Mouse (Mus musculus) embryonic fibroblast, embryonic 13.5 days (primary cell): ENCODE measurements at regions not wholly inside any gene's neighbourhood (a gene's known extent, or its start where the extent isn't known, plus 50 kb on each side); places are given as distances from the start of the nearest gene placed in this dataset.

ENCODE experiments used
- H3K27ac ChIP-seq: 2 replicates; pipeline ENCODE4 v1.5.1; 2012; ENCODE audit warnings: low read length, control low read depth, inconsistent platforms; ENCODE audit not compliant: insufficient read depth
- H3K4me1 ChIP-seq: 2 replicates; pipeline ENCODE4 v1.6.1; 2011; ENCODE audit warnings: low read length; ENCODE audit not compliant: control insufficient read depth, insufficient read depth
- H3K4me3 ChIP-seq: 2 replicates; pipeline ENCODE4 v1.5.1; 2011; ENCODE audit warnings: mild to moderate bottlenecking, control low read depth, low read length; ENCODE audit not compliant: insufficient read depth
- CTCF ChIP-seq: IDR thresholded peaks from 2 replicates; pipeline ENCODE4 v1.5.1; 2011; ENCODE audit warnings: mild to moderate bottlenecking, control low read depth, low read length, moderate library complexity, borderline replicate concordance; ENCODE audit not compliant: insufficient read depth
- POLR2A ChIP-seq: IDR thresholded peaks from 2 replicates; pipeline ENCODE4 v1.6.1; 2011; ENCODE audit warnings: low read depth, mild to moderate bottlenecking, control low read depth, low read length, moderate library complexity

DNA sequence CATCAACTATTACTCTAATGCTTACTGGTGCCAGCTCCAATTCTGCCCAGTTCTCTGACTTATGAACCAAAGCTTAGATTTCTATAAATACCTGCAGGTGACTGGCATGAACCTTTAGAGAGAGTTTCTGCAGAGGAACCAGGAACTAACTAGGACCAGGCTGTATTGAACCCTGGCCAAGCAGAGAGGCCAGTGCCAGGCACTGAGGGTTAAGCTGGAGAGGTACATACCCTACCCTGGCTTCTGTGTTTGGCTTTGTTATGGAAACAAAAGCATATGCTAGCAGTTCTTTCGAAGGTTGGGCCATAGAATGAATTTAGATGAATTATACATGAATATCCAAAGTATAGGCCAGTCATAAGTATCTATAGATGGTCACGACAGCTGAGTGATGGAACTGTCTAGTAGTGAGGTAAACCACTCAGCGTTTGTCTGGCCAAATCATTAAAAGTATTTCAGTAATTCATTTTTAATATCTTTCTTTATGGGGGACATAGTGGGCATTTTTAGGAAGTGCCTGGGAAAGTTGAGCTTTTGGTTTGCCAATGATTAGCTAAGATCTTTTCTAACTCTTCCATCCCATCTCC, 107.0 kb downstream of the Slc4a3 start:
- Histone ChIP-seq H3K4me1 (no peaks in the 10 kb centered on the region), H3K4me3 (no peak overlapping the region), H3K27ac (no peak overlapping the region)
- TF ChIP-seq POLR2A (no peak), CTCF (no peak)

GRCm38 (mm10) chr1:75653671-75654076, 107.6 kb downstream of the Slc4a3 start:
- Histone ChIP-seq H3K4me1 (no peaks in the 10 kb centered on the region), H3K27ac (no peak overlapping the region), H3K4me3 (no peak overlapping the region)
- TF ChIP-seq CTCF (peak; percentile 63), POLR2A (no peak)

DNA sequence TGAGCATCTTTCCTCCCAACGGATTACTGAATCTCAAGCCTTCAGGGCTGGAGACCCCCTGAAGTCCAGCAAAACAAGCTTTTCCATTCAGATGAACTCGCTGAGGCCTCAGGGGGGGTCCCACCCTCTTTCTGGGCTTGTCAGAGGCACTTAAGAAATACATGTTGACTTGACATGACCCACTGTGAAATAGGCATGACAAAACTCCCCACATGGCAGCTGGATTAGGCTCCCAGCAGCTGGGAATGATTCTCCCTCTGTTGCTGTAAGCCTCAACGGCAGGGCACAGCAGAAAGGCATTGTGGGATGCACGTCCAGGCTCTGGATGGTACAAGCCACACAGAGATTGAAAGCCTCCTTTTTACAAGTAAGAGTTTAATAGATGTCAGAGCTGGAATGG, 110.5 kb downstream of the Slc4a3 start:
- no peak for TF ChIP-seq POLR2A
- TF ChIP-seq CTCF = no peak
- no peak overlapping the region for H3K4me3 ChIP-seq
- H3K4me1 ChIP-seq = no peaks in the 10 kb centered on the region
- no peak overlapping the region for H3K27ac ChIP-seq

- no peak overlapping the region for H3K27ac ChIP-seq
- TF ChIP-seq POLR2A (no peak), CTCF (no peak)
- peaks cover 2% of the 10 kb centered on the region for H3K4me1 ChIP-seq
- no peak overlapping the region for H3K4me3 ChIP-seq
Observed at GRCm38 (mm10) chr1:75660336-75661100, 114.5 kb downstream of the Slc4a3 start.

DNA sequence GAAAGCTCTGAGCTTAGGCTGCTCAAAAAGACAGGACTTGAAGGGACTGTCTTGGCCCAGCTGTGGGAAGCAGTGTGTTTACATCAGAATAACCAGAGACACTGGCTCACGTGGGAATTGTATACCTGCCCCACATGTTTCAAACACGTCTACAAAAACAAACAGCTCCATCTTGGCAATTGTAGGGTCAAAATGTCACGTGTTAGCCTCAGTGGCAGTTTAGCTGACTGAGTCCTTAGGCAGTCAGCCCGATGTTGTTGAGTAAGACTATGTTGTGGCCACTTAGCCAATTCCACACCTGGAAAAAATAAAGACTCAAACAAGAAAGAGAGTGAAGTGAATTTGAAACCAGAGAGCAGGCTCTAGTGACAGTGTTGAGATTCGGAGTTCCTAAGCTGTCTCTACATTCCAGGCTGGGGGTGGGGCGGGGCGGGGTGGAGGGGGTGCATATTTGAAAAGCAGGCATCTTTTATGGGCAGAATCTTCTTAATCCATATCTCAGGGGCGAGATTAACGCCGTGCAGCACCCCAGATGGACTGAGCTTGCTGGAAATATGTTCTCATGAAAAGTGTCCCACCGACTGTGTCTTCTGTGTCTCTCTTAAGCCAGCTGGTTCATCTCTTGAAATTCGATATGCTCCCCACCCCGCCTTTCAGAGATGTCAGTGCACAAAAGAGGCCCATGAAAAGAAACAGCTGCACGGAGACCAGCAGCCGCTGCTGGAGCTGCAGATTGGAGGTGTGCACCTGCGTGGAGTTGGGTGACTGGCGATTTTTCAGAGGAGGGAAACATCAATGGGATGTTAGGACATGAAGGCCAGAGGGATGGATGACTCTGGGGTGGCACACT, 116.3 kb downstream of the Slc4a3 start:
- H3K4me3 ChIP-seq = no peak overlapping the region
- no peak overlapping the region for H3K27ac ChIP-seq
- peaks cover 2% of the 10 kb centered on the region for H3K4me1 ChIP-seq
- TF ChIP-seq POLR2A (no peak), CTCF (no peak)

DNA sequence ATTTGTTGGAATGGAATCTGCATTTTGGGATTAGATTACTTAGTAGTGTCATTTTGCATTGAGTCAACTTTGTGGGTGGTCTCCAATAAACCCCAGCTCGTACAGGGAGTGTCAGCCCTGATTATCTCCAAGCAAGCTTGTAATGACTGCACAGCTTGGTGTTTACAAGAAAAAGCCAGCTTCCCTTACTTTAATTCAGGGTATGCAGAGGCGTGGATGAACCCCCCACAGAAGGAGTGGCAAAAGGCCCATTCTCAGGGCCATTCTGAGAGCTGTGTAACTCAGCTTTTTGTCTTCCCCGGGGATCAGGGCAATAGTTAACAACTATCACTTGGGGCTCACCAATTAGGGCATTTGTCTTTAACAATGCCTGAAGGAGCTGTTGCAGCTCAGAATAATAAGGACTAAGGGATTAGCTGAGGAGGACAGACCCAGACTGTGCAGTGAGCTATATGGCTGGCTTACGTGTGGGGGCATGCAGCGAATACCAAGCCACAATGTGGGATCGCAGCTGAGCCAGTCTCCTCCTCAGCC, 121.7 kb downstream of the Slc4a3 start:
- TF ChIP-seq POLR2A = no peak
- no peak for TF ChIP-seq CTCF
- H3K27ac ChIP-seq = no peak overlapping the region
- no peaks in the 10 kb centered on the region for H3K4me1 ChIP-seq
- no peak overlapping the region for H3K4me3 ChIP-seq

DNA sequence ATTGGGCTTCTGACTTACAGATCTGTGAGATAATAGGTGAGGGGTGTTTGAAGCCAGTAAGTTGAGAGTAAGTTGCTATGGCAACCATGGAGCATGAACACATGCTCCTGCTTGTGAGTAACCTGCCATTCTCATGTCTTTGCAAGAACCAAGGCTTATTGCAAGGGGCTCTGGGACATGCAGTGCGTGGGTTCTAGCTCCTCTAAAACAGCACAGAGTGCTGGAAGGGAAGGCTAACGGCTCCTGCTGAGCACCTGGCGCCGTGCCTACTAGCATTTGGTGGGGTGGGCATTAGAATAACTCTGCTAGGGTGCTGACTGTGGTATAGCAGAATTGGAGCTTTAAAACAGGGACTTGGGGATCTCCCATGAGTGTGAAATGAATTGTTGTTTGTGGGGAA, 130.2 kb downstream of the Slc4a3 start:
- Histone ChIP-seq H3K4me3 (no peak overlapping the region), H3K4me1 (no peaks in the 10 kb centered on the region), H3K27ac (no peak overlapping the region)
- TF ChIP-seq POLR2A (no peak), CTCF (no peak)

DNA sequence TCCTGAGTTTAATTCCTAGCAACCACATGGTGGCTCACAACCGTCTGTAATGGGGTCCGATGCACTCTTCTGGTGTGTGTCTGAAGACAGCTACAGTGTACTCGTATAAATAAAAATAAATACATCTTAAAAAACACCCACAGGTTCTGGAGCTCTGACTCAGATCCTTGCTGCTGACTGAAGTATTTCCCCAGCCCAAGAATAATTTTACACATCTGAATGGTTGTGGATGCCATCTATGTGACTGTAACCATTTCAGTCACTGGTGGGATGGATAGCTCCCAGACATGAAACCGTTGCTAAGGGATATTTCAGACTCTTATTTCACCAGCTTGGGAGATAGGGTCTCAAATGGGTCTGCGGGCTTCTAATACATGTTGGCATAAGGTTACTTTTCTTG, 131.6 kb downstream of the Slc4a3 start:
- Histone ChIP-seq H3K27ac (no peak overlapping the region), H3K4me1 (no peaks in the 10 kb centered on the region), H3K4me3 (no peak overlapping the region)
- no peak for TF ChIP-seq POLR2A
- no peak for TF ChIP-seq CTCF

GRCm38 (mm10) chr1:75678279-75678678, 132.2 kb downstream of the Slc4a3 start:
- TF ChIP-seq CTCF = no peak
- Histone ChIP-seq H3K4me1 (no peaks in the 10 kb centered on the region), H3K27ac (no peak overlapping the region), H3K4me3 (no peak overlapping the region)
